Mouse (Mus musculus) intestine, postnatal 0 days (tissue): ENCODE data around the gene Orc6. TPM values are rescaled to one million over a fixed set of nuclear protein-coding genes. Genes with fewer than 3 reads are reported as not detected.
A peak's percentile ranks its signal among the peaks of the same experiment; 100 is the strongest.

Experiments
- ATAC-seq: fragments of 200-750 bp; cut with Nextera tagmentation; 2 replicates; pipeline ENCODE4 v1.8.0; 2017; ENCODE audit warnings: mild to moderate bottlenecking, moderate TSS enrichment, moderate library complexity
- H3K27ac ChIP-seq: fragments of 300-500 bp; sonication (generic); 2 replicates; pipeline ENCODE4 v1.5.1; 2014; ENCODE audit warnings: mild to moderate bottlenecking, low read depth, low read length, moderate library complexity
- H3K27me3 ChIP-seq: fragments of 300-500 bp; sonication (generic); replicated peaks from 2 replicates; pipeline ENCODE4 v1.6.1; 2014; ENCODE audit warnings: low read length, mixed read lengths; ENCODE audit not compliant: control insufficient read depth, insufficient read depth
- H3K36me3 ChIP-seq: fragments of 300-500 bp; sonication (generic); 2 replicates; pipeline ENCODE4 v1.6.1; 2014; ENCODE audit warnings: mild to moderate bottlenecking, moderate library complexity; ENCODE audit not compliant: control insufficient read depth, insufficient read depth
- H3K4me1 ChIP-seq: fragments of 300-500 bp; sonication (generic); replicated peaks from 2 replicates; pipeline ENCODE4 v1.6.1; 2014; ENCODE audit warnings: antibody characterized with exemption, low read length, mixed read lengths; ENCODE audit not compliant: control insufficient read depth, insufficient read depth
- H3K4me2 ChIP-seq: fragments of 300-500 bp; sonication (generic); replicated peaks from 2 replicates; pipeline ENCODE4 v1.6.1; 2014; ENCODE audit warnings: low read depth, mild to moderate bottlenecking, moderate library complexity
- H3K4me3 ChIP-seq: fragments of 300-500 bp; sonication (generic); 2 replicates; pipeline ENCODE4 v1.5.1; 2014; ENCODE audit warnings: low read depth, low read length
- H3K9ac ChIP-seq: fragments of 300-500 bp; sonication (generic); 2 replicates; pipeline ENCODE4 v1.6.1; 2014; ENCODE audit warnings: mild to moderate bottlenecking, low read depth, low read length
- H3K9me3 ChIP-seq: fragments of 300-500 bp; sonication (generic); 2 replicates; pipeline ENCODE4 v1.6.1; 2016; ENCODE audit warnings: mixed run types; ENCODE audit not compliant: control insufficient read depth
- CTCF ChIP-seq: sonication (generic); IDR thresholded peaks from 2 replicates; pipeline ENCODE4 v1.5.1; 2016; ENCODE audit warnings: low read depth, mild to moderate bottlenecking, control low read depth, antibody characterized with exemption, moderate library complexity
- WGBS: fragments of 180-500 bp; shearing (Covaris S2); extraction: QIAGEN DNeasy Blood & Tissue Kit; methylation state at CpG from one replicate; pipeline ENCODE4 v1.1.7; 2014; 5-methylcytosine and 5-hydroxymethylcytosine counted together
- polyA plus RNA-seq: library from polyadenylated mRNA; unstranded; fragments of >200 nt; fragmentation: Nextera tagmentation; extraction: Ambion mirVana; gene quantifications from 2 replicates; pipeline ENCODE4 v1.2.1, GENCODE M21; 2015

The Orc6 gene
- polyA plus RNA-seq, 1 experiment from 2014 or later: 34.5 TPM

DNA sequence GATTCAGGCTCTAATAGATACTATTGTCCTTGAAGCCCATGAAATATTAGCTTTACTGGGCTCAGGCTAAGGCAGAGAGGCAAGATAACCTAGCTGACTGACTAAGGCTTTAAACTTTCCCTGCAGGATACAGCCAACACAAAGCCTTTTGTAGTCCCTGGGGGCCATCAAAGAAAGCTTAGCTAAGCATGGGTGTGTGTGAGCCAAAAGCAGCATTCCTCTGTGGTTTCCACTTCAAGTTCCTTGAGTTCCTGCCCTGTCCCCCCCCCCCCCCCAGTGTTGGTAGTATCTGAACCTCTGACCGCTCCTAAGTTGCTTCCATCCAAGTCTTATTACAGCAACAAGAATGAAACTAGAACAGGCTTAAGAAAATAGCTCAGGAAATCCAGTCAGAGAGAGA lies 30.1 kb downstream of the Orc6 start:
- no peaks in the 10 kb centered on the region for H3K4me1 ChIP-seq
- H3K9me3 ChIP-seq: no peaks in the 10 kb centered on the region
- H3K4me2 ChIP-seq: no peak overlapping the region
- no peak overlapping the region for H3K9ac ChIP-seq
- no peaks in the 10 kb centered on the region for H3K27me3 ChIP-seq
- no peaks in the 10 kb centered on the region for H3K36me3 ChIP-seq
- no peak overlapping the region for H3K4me3 ChIP-seq
- WGBS: 85% methylated on average over 1 of the region's 1 CpGs
- no peak for TF ChIP-seq CTCF
- no peak overlapping the region for H3K27ac ChIP-seq
- ATAC-seq: no peak

DNA sequence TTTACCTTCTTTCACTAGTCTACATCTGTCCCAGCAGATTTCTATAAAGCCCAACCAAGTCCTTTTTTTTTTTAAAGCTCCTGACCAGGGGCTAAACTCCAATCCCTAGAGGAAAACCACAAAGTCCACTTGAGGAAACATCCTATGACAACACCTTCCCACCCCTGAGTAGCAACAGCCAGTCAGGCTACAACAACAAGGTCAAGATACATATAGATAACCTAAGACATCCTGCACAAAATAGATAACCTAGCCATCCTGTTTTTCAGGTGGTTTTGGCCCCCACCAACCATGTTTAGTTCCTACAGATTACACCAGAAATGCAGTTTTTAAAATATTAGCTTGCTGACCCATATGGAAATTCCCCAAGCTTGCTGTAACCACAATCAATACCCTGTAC lies 35.7 kb downstream of the Orc6 start:
- H3K4me2 ChIP-seq: peak overlapping the region; percentile 52
- peak overlapping the region; percentile 73; the same call in 1 of the 2 replicates for H3K27ac ChIP-seq
- H3K27me3 ChIP-seq: no peaks in the 10 kb centered on the region
- H3K36me3 ChIP-seq: no peaks in the 10 kb centered on the region
- TF ChIP-seq CTCF: no peak
- no peak overlapping the region for H3K4me3 ChIP-seq
- no peak overlapping the region for H3K9ac ChIP-seq
- peaks cover 11% of the 10 kb centered on the region for H3K4me1 ChIP-seq
- no peaks in the 10 kb centered on the region for H3K9me3 ChIP-seq
- ATAC-seq: 0 out of 2 replicates have a peak, but pooled peaks have one; percentile 44

DNA sequence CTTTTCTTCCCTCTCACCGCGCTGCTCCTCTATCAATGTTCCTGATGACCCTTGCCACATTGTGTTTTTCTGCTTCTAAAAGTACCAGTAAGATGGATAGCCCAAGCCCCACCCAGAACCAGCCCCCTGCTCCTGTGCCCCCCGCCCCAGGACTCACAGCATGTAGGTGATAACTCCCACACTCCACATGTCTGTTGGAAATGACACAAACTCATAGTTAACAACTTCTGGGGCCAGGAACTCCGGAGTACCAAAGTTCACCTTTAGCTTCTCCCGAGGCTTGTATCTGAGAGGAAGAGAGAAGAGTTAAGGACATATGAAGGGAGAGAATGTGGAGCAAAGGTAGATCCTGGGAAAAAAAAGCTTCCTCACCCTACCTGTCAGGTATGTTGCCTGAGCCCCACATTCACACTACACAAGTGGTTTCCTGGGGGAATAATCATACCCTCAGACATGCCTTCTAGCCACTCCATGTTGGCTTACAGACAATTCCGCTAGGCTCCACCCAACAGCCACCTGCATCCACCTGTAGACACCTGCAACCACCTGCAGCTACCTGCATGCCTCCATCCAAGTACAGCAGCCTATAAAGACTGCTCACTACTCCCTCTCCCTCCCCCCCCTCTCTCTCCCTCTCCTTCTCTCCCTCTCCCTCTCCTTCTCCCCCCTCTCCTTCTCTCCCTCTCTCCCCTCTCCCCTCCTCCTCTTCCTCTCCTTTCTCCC lies 36.9 kb downstream of the Orc6 start:
- 31% methylated on average over 6 of the region's 6 CpGs for WGBS
- no peaks in the 10 kb centered on the region for H3K36me3 ChIP-seq
- H3K4me3 ChIP-seq: no peak overlapping the region; the same call in 1 of the 2 replicates
- H3K4me1 ChIP-seq: peaks cover 11% of the 10 kb centered on the region
- no peaks in the 10 kb centered on the region for H3K27me3 ChIP-seq
- peak; percentile 74 for ATAC-seq
- H3K27ac ChIP-seq: peak overlapping the region; percentile 73
- peak overlapping the region; percentile 52 for H3K4me2 ChIP-seq
- no peaks in the 10 kb centered on the region for H3K9me3 ChIP-seq
- TF ChIP-seq CTCF: no peak
- H3K9ac ChIP-seq: no peak overlapping the region

DNA sequence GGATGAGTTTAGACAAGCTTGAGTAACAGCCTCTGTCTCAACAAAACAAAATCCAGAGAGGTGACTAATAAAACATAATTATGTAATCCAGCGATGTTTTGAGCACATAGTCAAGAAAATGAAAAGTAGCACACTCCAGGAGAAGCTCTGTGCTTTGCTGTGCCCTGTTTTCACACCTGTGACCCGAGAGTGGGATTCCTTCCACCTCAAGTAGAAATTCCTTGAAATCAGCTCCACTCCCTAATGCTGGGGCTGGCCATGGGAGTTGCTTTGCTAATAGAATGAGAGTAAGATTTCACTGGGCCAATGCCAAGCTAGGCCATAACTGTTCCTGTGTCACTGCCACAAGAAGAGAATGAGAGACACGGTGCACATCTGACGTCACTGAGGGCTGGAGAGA lies 38.2 kb downstream of the Orc6 start:
- no peaks in the 10 kb centered on the region for H3K9me3 ChIP-seq
- no peak overlapping the region for H3K4me3 ChIP-seq
- ATAC-seq: no peak
- H3K4me1 ChIP-seq: peaks cover 11% of the 10 kb centered on the region
- no peak for TF ChIP-seq CTCF
- 43% methylated on average over 4 of the region's 4 CpGs for WGBS
- H3K27me3 ChIP-seq: no peaks in the 10 kb centered on the region
- H3K9ac ChIP-seq: no peak overlapping the region
- H3K27ac ChIP-seq: peak overlapping the region; percentile 57; the same call in 1 of the 2 replicates
- no peaks in the 10 kb centered on the region for H3K36me3 ChIP-seq
- H3K4me2 ChIP-seq: no peak overlapping the region

DNA sequence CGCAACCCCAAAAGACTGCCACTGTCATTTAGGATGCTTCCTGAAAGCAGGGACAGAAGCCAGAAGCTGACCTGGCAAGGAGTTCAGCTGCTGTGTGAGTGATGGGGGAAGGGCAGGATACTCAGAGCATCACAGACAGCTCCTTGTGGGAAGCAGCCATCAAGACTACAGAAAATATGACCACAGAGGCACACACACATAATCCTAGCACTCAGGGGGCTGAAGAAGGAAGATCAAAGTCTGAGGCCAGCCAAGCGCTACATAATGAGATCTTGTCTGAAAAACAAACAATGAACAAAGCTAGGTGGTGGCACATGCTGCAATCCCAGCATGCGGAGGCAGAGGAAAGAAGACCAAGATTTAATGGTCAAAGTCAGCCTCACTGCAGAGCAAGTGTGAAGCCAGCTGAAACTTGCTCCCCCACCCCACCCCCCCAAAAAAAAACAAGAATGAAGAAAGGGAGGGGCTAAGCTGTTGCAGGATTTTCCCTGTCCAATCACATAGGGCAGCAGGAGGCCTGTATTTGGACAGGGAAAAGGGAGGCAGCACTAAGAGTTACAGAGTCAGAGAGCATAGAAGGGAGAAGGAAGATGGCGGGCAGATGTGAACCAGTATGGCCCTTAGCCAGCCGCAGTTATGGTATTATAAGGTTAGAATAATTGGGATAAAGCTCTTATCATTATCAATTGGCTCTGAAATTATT lies 40.6 kb downstream of the Orc6 start:
- H3K4me3 ChIP-seq: no peak overlapping the region
- TF ChIP-seq CTCF: no peak
- no peak overlapping the region for H3K27ac ChIP-seq
- H3K9ac ChIP-seq: no peak overlapping the region
- no peak overlapping the region for H3K4me2 ChIP-seq
- no peaks in the 10 kb centered on the region for H3K9me3 ChIP-seq
- peaks cover 11% of the 10 kb centered on the region for H3K4me1 ChIP-seq
- ATAC-seq: peak; percentile 23
- no peaks in the 10 kb centered on the region for H3K36me3 ChIP-seq
- WGBS: 64% methylated on average over 5 of the region's 5 CpGs
- no peaks in the 10 kb centered on the region for H3K27me3 ChIP-seq

DNA sequence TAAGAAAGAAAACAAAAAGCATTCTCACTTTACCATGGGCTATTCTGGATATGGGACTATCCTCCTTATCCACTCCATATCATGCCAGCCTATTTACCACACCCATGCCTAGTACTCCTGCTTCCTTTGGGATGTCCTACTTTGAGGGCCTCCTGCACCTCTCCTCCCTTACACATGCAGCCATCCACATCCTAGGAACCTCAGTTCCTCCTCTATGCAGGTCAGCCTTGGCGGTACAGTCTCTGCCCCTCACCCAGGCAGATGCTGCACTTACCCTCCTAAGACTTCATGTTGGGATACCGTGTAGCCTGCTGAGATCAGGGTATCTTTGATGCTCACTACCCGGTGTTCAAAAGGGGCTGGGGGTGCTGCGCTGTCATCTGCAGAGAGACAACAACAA lies 53.9 kb downstream of the Orc6 start:
- no peak overlapping the region for H3K4me3 ChIP-seq
- H3K27ac ChIP-seq: no peak overlapping the region
- no peaks in the 10 kb centered on the region for H3K9me3 ChIP-seq
- H3K27me3 ChIP-seq: no peaks in the 10 kb centered on the region
- WGBS: 83% methylated on average over 4 of the region's 4 CpGs
- no peak for TF ChIP-seq CTCF
- H3K4me2 ChIP-seq: no peak overlapping the region
- no peaks in the 10 kb centered on the region for H3K36me3 ChIP-seq
- no peak for ATAC-seq
- no peaks in the 10 kb centered on the region for H3K4me1 ChIP-seq
- H3K9ac ChIP-seq: no peak overlapping the region

Other genes with a start within 250 kb of the Orc6 start
- 22.1 and 25.8 TPM in 2 replicates for gene Fbxw9, start 239.6 kb upstream of the Orc6 start, polyA plus RNA-seq
- 0.60 TPM in 1 of 2 replicates, not detected in the other for gene Gm5741, start 231.7 kb upstream of the Orc6 start, polyA plus RNA-seq
- 46.6 and 54.9 TPM in 2 replicates for gene Dhps, start 227.9 kb upstream of the Orc6 start, polyA plus RNA-seq
- gene Wdr83os, start 218.9 kb upstream of the Orc6 start, polyA plus RNA-seq: 93.1 and 93.6 TPM in 2 replicates
- gene Wdr83, start 218.3 kb upstream of the Orc6 start, polyA plus RNA-seq: 23.0 and 25.5 TPM in 2 replicates
- gene Man2b1, start 216.4 kb upstream of the Orc6 start, polyA plus RNA-seq: 80.9 and 87.5 TPM in 2 replicates
- 0.99 and 1.4 TPM in 2 replicates for gene Zfp791, start 176.5 kb upstream of the Orc6 start, polyA plus RNA-seq
- not detected in 2 replicates for gene Cks1brt, start 147.7 kb upstream of the Orc6 start, polyA plus RNA-seq
- not detected in 2 replicates for gene Olfr371, start 73.6 kb upstream of the Orc6 start, polyA plus RNA-seq
- 124 and 133 TPM in 2 replicates for gene Vps35, start 170 bp downstream of the Orc6 start, polyA plus RNA-seq
- gene Mylk3, start 86.7 kb downstream of the Orc6 start, polyA plus RNA-seq: 15.6 and 17.5 TPM in 2 replicates
- 24.3 and 26.1 TPM in 2 replicates for gene 4921524J17Rik, start 133.2 kb downstream of the Orc6 start, polyA plus RNA-seq
- gene Gpt2, start 192.9 kb downstream of the Orc6 start, polyA plus RNA-seq: 3.5 and 3.6 TPM in 2 replicates